In the genomic region with DNA sequence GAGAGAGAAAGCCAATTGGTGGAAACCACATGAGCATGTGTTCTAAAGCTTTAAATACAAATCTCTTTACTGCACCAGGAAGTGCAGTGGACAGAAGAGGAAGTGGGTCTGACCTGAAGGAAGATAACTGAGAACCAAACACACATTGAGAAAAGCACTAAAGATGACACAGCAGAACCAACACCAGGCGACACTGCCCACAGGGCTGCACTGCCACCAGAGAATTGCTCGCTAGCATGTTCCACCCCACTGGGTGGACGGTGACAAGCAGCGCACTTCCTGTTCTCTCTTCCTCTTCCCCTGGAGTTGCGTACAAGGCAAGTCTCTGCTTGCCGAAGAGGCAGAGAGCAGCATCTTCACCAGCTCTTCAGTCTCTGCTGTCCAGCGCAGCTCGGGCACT, we compare ENCODE assay signal across 11 mouse cellular contexts.
DNase-seq lines count a peak whose midpoint lies in the region; ATAC-seq and TF ChIP-seq lines count a peak whose summit lies in the region.
"Had no signal": no experiment of that assay in that cellular context is flagged by ENCODE, and none has a peak within 500 bp of the region (broad histone marks: within the 10 kb centered on the region; RNA-seq: fewer than 3 reads in every experiment).

No protein-coding gene starts in this region.

- peak overlapping the region; percentile 84 for H3K27ac ChIP-seq in bone marrow, adult 2 months (ENCODE audit: control insufficient read depth, insufficient read depth, low read depth, low read length, poor library complexity)
- no peak overlapping the region for H3K27ac ChIP-seq in lung, postnatal 0 days (ENCODE audit: low read length)
- H3K27ac ChIP-seq: neural tube, embryonic 12.5 days had no signal

- peak; percentile 30 for DNase-seq in heart, postnatal 25 days (ENCODE audit: low spot score)
- no peak for DNase-seq in heart, postnatal 10 days
- DNase-seq in lung, postnatal 0 days (ENCODE audit: low spot score): peak; percentile 38
- peak; percentile 89 for DNase-seq in spleen, postnatal 36 days (ENCODE audit: low spot score in 2 of 2)
- DNase-seq in embryo, embryonic 10.5 days (ENCODE audit: low spot score): no peak
- no peak for DNase-seq in frontal cortex, postnatal 36 days (ENCODE audit: low spot score in 2 of 2)
- DNase-seq in cerebellum, postnatal 36 days: no peak
- DNase-seq: cerebellum, adult 11 months; kidney, postnatal 4 days had no signal

- H3K4me1 ChIP-seq in bone marrow, adult 2 months (ENCODE audit: control insufficient read depth, insufficient read depth, low read length): peaks cover 10% of the 10 kb centered on the region
- H3K4me1 ChIP-seq in lung, postnatal 0 days (ENCODE audit: insufficient read depth, low read depth, low read length): no peaks in the 10 kb centered on the region
- H3K4me1 ChIP-seq: neural tube, embryonic 12.5 days had no signal

- TF ChIP-seq POLR2A in bone marrow, adult 2 months (IDR thresholded peaks at IDR 0.05; ENCODE audit: borderline replicate concordance, control insufficient read depth, low read depth, low read length): no peak

- no peak for TF ChIP-seq EP300 in lung, postnatal 0 days (IDR thresholded peaks at IDR 0.05)

- no peaks in the 10 kb centered on the region for H3K9me3 ChIP-seq in lung, postnatal 0 days (ENCODE audit: low read length)
- H3K9me3 ChIP-seq: neural tube, embryonic 12.5 days had no signal

- peaks cover 7% of the 10 kb centered on the region; the same call in 1 of the 2 replicates for H3K36me3 ChIP-seq in lung, postnatal 0 days (ENCODE audit: insufficient read depth, low read length)

- H3K27me3 ChIP-seq in lung, postnatal 0 days (replicated peaks; ENCODE audit: insufficient read depth, low read length): no peaks in the 10 kb centered on the region
- H3K27me3 ChIP-seq: neural tube, embryonic 12.5 days had no signal

- WGBS in bone marrow, adult 2 months: 10% methylated on average over 8 of the region's 8 CpGs
- WGBS in lung, postnatal 0 days: 78% methylated on average over 8 of the region's 8 CpGs

- H3K9ac ChIP-seq in lung, postnatal 0 days (replicated peaks; ENCODE audit: low read depth): no peak overlapping the region
- H3K9ac ChIP-seq: neural tube, embryonic 12.5 days had no signal

- H3K4me2 ChIP-seq in lung, postnatal 0 days (replicated peaks; ENCODE audit: low read depth, low read length): no peak overlapping the region
- H3K4me2 ChIP-seq: neural tube, embryonic 12.5 days had no signal

- no peak for TF ChIP-seq CTCF in bone marrow, adult 2 months (IDR thresholded peaks at IDR 0.05; ENCODE audit: control insufficient read depth, insufficient read depth, low read length)
- TF ChIP-seq CTCF in lung, postnatal 0 days (IDR thresholded peaks at IDR 0.05): no peak

- intact Hi-C loops in heart, postnatal 25 days (cut with DNase I): no loop called here
- intact Hi-C loops in heart, postnatal 10 days (cut with DNase I): no loop called here

- peak; percentile 60 for ATAC-seq in lung, postnatal 0 days

- peak overlapping the region; percentile 13 for H3K4me3 ChIP-seq in bone marrow, adult 2 months (replicated peaks; ENCODE audit: control insufficient read depth, low read depth, low read length)
- H3K4me3 ChIP-seq in lung, postnatal 0 days (ENCODE audit: low read depth, low read length): no peak overlapping the region
- H3K4me3 ChIP-seq: neural tube, embryonic 12.5 days had no signal

Comparison
In these comparisons a context has a peak if more than half of its experiments do, and no peak if none do; other contexts are left out.
1. DNase-seq: peak in heart, postnatal 25 days (single experiment), lung, postnatal 0 days (single experiment) and spleen, postnatal 36 days (2 of 2); none in heart, postnatal 10 days (0 of 2), embryo, embryonic 10.5 days (single experiment), frontal cortex, postnatal 36 days (0 of 2) and cerebellum, postnatal 36 days (0 of 2).